Comparison of ENCODE assay signal across 8 mouse cellular contexts in genomic region chr3:141466061-141466460, GRCm38 (mm10). TPM values are rescaled to one million over a fixed set of nuclear protein-coding genes. Genes with fewer than 3 reads are reported as not detected.
DNase-seq lines count a peak whose midpoint lies in the region; ATAC-seq lines count a peak whose summit lies in the region.

No protein-coding gene starts in this region.

- H3K9me3 ChIP-seq in forebrain, embryonic 15.5 days = no peaks in the 10 kb centered on the region
- H3K9me3 ChIP-seq in kidney, embryonic 15.5 days (replicated peaks) = no peaks in the 10 kb centered on the region
- no peaks in the 10 kb centered on the region for H3K9me3 ChIP-seq in liver, embryonic 13.5 days (replicated peaks)

- under 1% methylated on average over 20 of the region's 20 CpGs for WGBS in forebrain, embryonic 15.5 days
- WGBS in kidney, embryonic 15.5 days = under 1% methylated on average over 20 of the region's 20 CpGs
- WGBS in liver, embryonic 13.5 days (ENCODE audit: insufficient replicate concordance) = 2% methylated on average over 20 of the region's 20 CpGs

- peak overlapping the region; percentile 86 for H3K27ac ChIP-seq in forebrain, embryonic 15.5 days (replicated peaks)
- peak overlapping the region; percentile 98 for H3K27ac ChIP-seq in kidney, embryonic 15.5 days
- H3K27ac ChIP-seq in liver, embryonic 13.5 days = no peak overlapping the region

- H3K9ac ChIP-seq in forebrain, embryonic 15.5 days (replicated peaks) = peak overlapping the region; percentile 69
- peak overlapping the region; percentile 82 for H3K9ac ChIP-seq in kidney, embryonic 15.5 days
- no peak overlapping the region for H3K9ac ChIP-seq in liver, embryonic 13.5 days

- H3K4me3 ChIP-seq in forebrain, embryonic 15.5 days = peak overlapping the region; percentile 82
- H3K4me3 ChIP-seq in kidney, embryonic 15.5 days (replicated peaks) = peak overlapping the region; percentile 84
- H3K4me3 ChIP-seq in liver, embryonic 13.5 days (replicated peaks) = peak overlapping the region; percentile 56

- no peaks in the 10 kb centered on the region for H3K36me3 ChIP-seq in forebrain, embryonic 15.5 days
- H3K36me3 ChIP-seq in kidney, embryonic 15.5 days = no peaks in the 10 kb centered on the region
- H3K36me3 ChIP-seq in liver, embryonic 13.5 days = no peaks in the 10 kb centered on the region

- ATAC-seq in forebrain, embryonic 15.5 days (replicated peaks) = 0 out of 2 replicates have a peak, but pooled peaks have one; percentile 5
- no peak for ATAC-seq in kidney, embryonic 15.5 days (replicated peaks; ENCODE audit: low FRiP score)
- ATAC-seq in liver, embryonic 13.5 days (ENCODE audit: low read depth) = no peak
- no peak for ATAC-seq in megakaryocyte-erythroid progenitor cell, adult 5-6 weeks (replicated peaks; ENCODE audit: low FRiP score, low TSS enrichment, poor library complexity, severe bottlenecking)

- peak; percentile 18 to 28 for DNase-seq in adrenal gland, adult 18-20 months (ENCODE audit: low spot score in 2 of 2)
- DNase-seq in adrenal gland, adult 8-10 months = no peak
- DNase-seq in cerebellum, adult 11-12 months = peak; percentile 70
- DNase-seq in liver, embryonic 13.5 days = no peak
- DNase-seq in right cerebral cortex, adult 2 months (ENCODE audit: low spot score in 2 of 2) = peak; percentile 62 to 68

- H3K4me2 ChIP-seq in forebrain, embryonic 15.5 days (replicated peaks) = peak overlapping the region; percentile 99
- H3K4me2 ChIP-seq in kidney, embryonic 15.5 days = peak overlapping the region; percentile 94
- H3K4me2 ChIP-seq in liver, embryonic 13.5 days = peak overlapping the region; percentile 67

- peaks cover 25% of the 10 kb centered on the region for H3K4me1 ChIP-seq in forebrain, embryonic 15.5 days
- peaks cover 43% of the 10 kb centered on the region for H3K4me1 ChIP-seq in kidney, embryonic 15.5 days
- H3K4me1 ChIP-seq in liver, embryonic 13.5 days (replicated peaks) = no peaks in the 10 kb centered on the region

- H3K27me3 ChIP-seq in forebrain, embryonic 15.5 days = peaks cover 30% of the 10 kb centered on the region
- no peaks in the 10 kb centered on the region for H3K27me3 ChIP-seq in kidney, embryonic 15.5 days
- peaks cover 49% of the 10 kb centered on the region for H3K27me3 ChIP-seq in liver, embryonic 13.5 days

RNA-seq across cellular contexts. Expression of gene Unc5c, which starts 1.0 kb away (rescaled TPM):
- total RNA-seq in adrenal gland, adult 18-20 months (2021) = 1 to 10 TPM; 6.1 to 7.7 TPM
- 10 to 100 TPM in 2 of 4 experiments, 1 to 10 TPM in 2; 8.6 to 14.8 (median 11.3) TPM for total RNA-seq in adrenal gland, adult 8-10 months (2022)
- polyA plus RNA-seq in forebrain, embryonic 15.5 days (2015; fragmentation: Nextera tagmentation; extraction: Ambion mirVana) = 5.7 and 6.9 TPM in 2 replicates
- polyA plus RNA-seq in kidney, embryonic 15.5 days (2015; fragmentation: Nextera tagmentation; extraction: Ambion mirVana) = 25.6 and 27.5 TPM in 2 replicates
- 0.32 and 0.35 TPM in 2 replicates for polyA plus RNA-seq in liver, embryonic 13.5 days (2015; fragmentation: Nextera tagmentation; extraction: Ambion mirVana)
- not detected in 2 replicates for total RNA-seq in megakaryocyte-erythroid progenitor cell, adult 5-6 weeks (2014; fragmentation: Nextera tagmentation)
- 0.19 TPM in 1 of 2 replicates, not detected in the other for total RNA-seq in megakaryocyte-erythroid progenitor cell, adult 5-6 weeks (2017)

Comparison
In these comparisons a context has a peak if more than half of its experiments do, and no peak if none do; other contexts are left out.
1. DNase-seq: peak in adrenal gland, adult 18-20 months (2 of 2), cerebellum, adult 11-12 months (single experiment) and right cerebral cortex, adult 2 months (2 of 2); none in adrenal gland, adult 8-10 months (single experiment) and liver, embryonic 13.5 days (single experiment).
2. RNA of gene Unc5c, which starts 1.0 kb away (total RNA-seq): 8.6 to 14.8 TPM in adrenal gland, adult 8-10 months and 6.1 to 7.7 TPM in adrenal gland, adult 18-20 months; 0.19 TPM in megakaryocyte-erythroid progenitor cell, adult 5-6 weeks; every median in the first group is over 4 times any median in the second.
3. Peak in every context shown above with its lines, with median percentiles within 50 percentile points of each other: H3K4me2 ChIP-seq and H3K4me3 ChIP-seq.